Mouse (Mus musculus) ES-E14 (cell line): ENCODE measurements around the gene Rin2.
A peak's percentile ranks its signal among the peaks of the same experiment; 100 is the strongest.

Experiments
- CHD2 ChIP-seq: IDR thresholded peaks from 2 replicates; pipeline ENCODE4 v1.6.1; 2014; ENCODE audit warnings: mild to moderate bottlenecking, low read depth, low read length, inconsistent platforms
- MAFK ChIP-seq: IDR thresholded peaks from 2 replicates; pipeline ENCODE4 v1.6.1; 2014; ENCODE audit warnings: mild to moderate bottlenecking, low read depth, low read length, inconsistent platforms; ENCODE audit not compliant: insufficient read depth
- ZC3H11A ChIP-seq: IDR thresholded peaks from 2 replicates; pipeline ENCODE4 v1.6.1; 2012; ENCODE audit warnings: low read depth, mild to moderate bottlenecking, inconsistent platforms, low read length, borderline replicate concordance
- ZNF384 ChIP-seq: IDR thresholded peaks from 2 replicates; pipeline ENCODE4 v1.6.1; 2012; ENCODE audit warnings: low read depth, low read length, inconsistent platforms

DNA sequence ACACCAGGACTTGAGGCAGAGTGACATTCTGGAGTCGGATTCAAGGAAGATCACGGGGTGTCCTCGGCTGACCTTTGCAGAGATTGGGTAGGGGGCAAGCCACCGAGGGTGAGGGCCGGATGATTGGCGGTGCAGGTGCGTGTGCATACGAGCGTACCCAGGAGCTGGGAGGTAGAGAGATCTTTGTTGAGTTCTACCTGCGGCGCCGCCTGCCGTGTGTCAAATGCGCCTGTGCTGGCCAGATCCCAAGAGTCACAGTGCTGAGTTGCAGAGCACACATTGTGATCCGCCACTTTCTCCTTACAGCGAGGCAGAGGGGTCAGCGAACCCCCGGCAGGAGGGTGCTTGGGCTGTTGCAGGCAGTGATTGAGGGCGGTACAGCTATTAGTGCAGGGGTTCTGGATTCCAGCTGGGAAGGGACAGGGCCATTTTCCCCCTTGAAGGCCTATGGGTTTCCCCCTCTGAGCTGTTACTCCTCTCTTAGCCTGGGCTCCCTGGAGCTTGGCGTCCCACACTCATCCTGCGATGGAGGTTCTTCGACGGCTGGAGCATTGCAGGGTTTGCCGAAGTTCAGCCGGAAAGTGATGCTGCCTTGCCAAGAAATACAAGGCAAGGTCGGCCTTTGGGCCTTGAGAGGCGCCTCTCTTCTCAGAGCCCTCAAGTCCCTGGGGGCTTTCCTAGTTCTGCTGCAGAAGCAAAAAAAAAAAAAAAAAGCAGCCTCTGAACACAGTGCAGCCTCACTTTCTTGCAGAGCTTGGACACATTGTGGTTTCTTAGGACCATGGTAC lies 935 bp downstream of the Rin2 start:
- no peak for TF ChIP-seq ZC3H11A
- TF ChIP-seq CHD2, result no peak
- TF ChIP-seq ZNF384, result peak; percentile 94
- no peak for TF ChIP-seq MAFK
